Mouse (Mus musculus) forebrain, embryonic 13.5 days (tissue): ENCODE data around the gene Fat3. TPM values are rescaled to one million over a fixed set of nuclear protein-coding genes. Genes with fewer than 3 reads are reported as not detected.

Source experiments
- ATAC-seq: fragments of 200-750 bp; cut with Nextera tagmentation; 2 replicates; pipeline ENCODE4 v1.8.0; 2017
- H3K27ac ChIP-seq: fragments of 300-500 bp; sonication (generic); 2 replicates; pipeline ENCODE4 v1.5.1; 2015; ENCODE audit warnings: inconsistent platforms, mild to moderate bottlenecking, moderate library complexity
- H3K27me3 ChIP-seq: fragments of 300-500 bp; sonication (generic); 2 replicates; pipeline ENCODE4 v1.6.1; 2015; ENCODE audit warnings: mild to moderate bottlenecking, inconsistent platforms
- H3K36me3 ChIP-seq: fragments of 300-500 bp; sonication (generic); 2 replicates; pipeline ENCODE4 v1.6.1; 2015; ENCODE audit warnings: mild to moderate bottlenecking, inconsistent platforms; ENCODE audit not compliant: poor library complexity, severe bottlenecking
- H3K4me1 ChIP-seq: fragments of 300-500 bp; sonication (generic); 2 replicates; pipeline ENCODE4 v1.6.1; 2015; ENCODE audit warnings: inconsistent platforms
- H3K4me2 ChIP-seq: fragments of 300-500 bp; sonication (generic); 2 replicates; pipeline ENCODE4 v1.6.1; 2015; ENCODE audit warnings: inconsistent platforms, mild to moderate bottlenecking, moderate library complexity
- H3K4me3 ChIP-seq: fragments of 300-500 bp; sonication (generic); 2 replicates; pipeline ENCODE4 v1.5.1; 2015; ENCODE audit warnings: mild to moderate bottlenecking, inconsistent platforms
- H3K9ac ChIP-seq: fragments of 300-500 bp; sonication (generic); 2 replicates; pipeline ENCODE4 v1.6.1; 2015; ENCODE audit warnings: mild to moderate bottlenecking, inconsistent platforms
- H3K9me3 ChIP-seq: fragments of 300-500 bp; sonication (generic); replicated peaks from 2 replicates; pipeline ENCODE4 v1.6.1; 2016; ENCODE audit warnings: inconsistent platforms
- WGBS: fragments of 180-500 bp; shearing (Covaris S2); methylation state at CpG from one replicate; pipeline ENCODE4 v1.1.7; 2015; 5-methylcytosine and 5-hydroxymethylcytosine counted together
- polyA plus RNA-seq: library from polyadenylated mRNA; unstranded; fragments of >200 nt; fragmentation: Nextera tagmentation; extraction: Ambion mirVana; gene quantifications from 2 replicates; pipeline ENCODE4 v1.2.1, GENCODE M21; 2015

The Fat3 gene
- polyA plus RNA-seq, 1 experiment from 2014 or later = 10.3 TPM

DNA sequence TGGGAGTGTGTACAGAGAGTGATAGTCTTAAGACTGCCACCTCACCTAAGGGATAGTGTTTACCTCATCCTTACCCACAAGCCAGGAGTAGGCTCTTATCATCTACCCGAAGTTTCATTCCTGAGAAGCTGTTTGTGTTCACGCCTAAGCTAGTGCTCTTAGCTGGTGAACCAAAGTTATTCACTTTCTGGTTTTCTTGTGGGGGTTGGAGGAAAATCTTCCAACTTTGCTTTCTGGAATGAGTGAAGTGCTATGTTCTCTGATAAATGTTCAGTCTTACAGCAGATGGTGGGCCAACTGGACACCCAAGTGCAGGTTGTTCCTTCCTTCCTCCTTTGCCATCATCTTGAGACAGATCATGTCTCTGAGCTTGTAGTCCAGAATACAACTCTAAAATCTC, 402.5 kb downstream of the Fat3 start:
- H3K9ac ChIP-seq = no peak overlapping the region
- no peaks in the 10 kb centered on the region for H3K36me3 ChIP-seq

DNA sequence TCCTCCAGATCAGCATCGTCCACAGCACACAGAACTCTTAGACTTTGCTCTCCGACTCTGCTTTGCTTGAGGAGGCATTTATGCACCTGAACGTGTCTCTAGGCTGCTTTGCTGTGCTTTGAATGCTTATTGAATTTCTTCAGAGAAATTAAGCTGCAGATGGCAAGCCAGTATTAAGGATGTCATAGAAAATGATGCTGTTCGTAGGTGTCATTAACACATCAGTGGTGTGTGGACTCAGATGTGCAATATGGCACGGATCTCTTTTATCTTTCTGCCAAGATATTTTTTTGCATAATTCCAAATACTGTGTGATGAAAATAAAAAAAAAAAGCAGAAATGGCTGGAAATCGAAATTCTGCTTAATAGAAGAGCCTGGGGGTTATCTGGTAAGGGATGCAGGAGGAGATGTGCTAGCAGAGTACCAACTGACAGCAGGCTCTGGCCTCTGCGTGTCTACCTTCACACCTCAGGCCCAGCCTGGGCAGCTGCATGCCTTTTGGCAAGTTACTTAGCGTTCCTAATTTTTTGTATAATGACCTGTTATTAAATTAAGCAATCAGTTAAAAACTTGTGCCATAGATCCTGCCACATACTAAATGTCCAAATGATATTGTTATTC, 407.9 kb downstream of the Fat3 start:
- no peaks in the 10 kb centered on the region for H3K27me3 ChIP-seq
- H3K4me1 ChIP-seq = peaks cover 19% of the 10 kb centered on the region
- H3K27ac ChIP-seq = peak overlapping the region; percentile 59
- peak; percentile 60 for ATAC-seq
- no peak overlapping the region for H3K9ac ChIP-seq
- H3K4me3 ChIP-seq = no peak overlapping the region
- no peaks in the 10 kb centered on the region for H3K36me3 ChIP-seq
- no peak overlapping the region for H3K4me2 ChIP-seq
- 58% methylated on average over 8 of the region's 8 CpGs for WGBS
- no peaks in the 10 kb centered on the region for H3K9me3 ChIP-seq

More for the DNA sequence above, 402.5 kb downstream of the Fat3 start:
- peaks cover 3% of the 10 kb centered on the region; the same call in 1 of the 2 replicates for H3K4me1 ChIP-seq
- no peaks in the 10 kb centered on the region for H3K9me3 ChIP-seq
- no peak overlapping the region for H3K4me2 ChIP-seq
- no peak for ATAC-seq
- 93% methylated on average over 2 of the region's 2 CpGs for WGBS
- H3K4me3 ChIP-seq = no peak overlapping the region
- H3K27me3 ChIP-seq = no peaks in the 10 kb centered on the region
- no peak overlapping the region for H3K27ac ChIP-seq

DNA sequence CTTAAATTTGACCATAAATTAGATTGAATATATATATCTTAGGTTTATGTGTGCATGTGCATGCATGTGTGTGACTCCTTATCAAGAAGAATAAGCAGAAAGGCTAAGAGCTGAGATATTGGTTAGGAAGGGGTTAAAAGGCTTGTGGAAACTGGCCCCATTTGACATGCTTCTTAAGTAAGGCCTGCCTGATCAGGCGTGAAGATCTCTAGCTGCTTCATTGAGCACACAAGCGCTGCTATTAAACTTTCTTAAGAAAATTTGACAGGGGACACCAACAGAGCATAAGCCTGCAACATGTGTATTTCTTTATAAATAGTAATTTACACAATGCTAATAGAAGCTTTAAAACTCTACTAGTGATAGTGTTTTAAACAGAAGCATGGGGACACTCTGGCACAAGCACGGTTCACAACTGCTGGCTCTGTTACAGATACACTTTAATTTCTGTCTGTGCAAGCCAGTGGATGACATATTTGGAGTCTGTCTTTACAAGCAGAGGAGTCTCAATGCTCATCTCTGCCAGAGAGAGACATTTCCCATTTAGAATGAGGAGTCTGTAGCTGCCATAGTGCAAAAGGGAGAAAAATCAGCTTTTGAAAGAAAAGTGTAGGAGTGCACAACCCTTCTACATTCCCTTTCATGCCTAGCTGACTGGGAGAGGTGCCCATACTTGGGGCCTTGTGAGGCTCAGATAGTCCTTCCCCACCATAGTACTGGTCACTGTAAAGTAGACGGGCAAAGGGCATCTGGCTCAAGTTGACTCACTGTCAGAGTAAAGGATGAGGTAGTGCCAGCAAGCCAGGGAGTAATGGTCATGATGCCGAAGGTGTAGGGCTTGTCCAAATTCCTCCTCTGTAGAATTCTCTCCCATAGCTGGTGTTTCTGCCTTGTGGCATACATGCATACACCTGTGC, 408.8 kb downstream of the Fat3 start:
- 23% methylated on average over 5 of the region's 5 CpGs for WGBS
- Histone ChIP-seq H3K9ac (no peak overlapping the region), H3K4me3 (no peak overlapping the region), H3K27ac (peak overlapping the region; percentile 59), H3K4me2 (no peak overlapping the region), H3K27me3 (no peaks in the 10 kb centered on the region), H3K9me3 (no peaks in the 10 kb centered on the region), H3K4me1 (peaks cover 16% of the 10 kb centered on the region), H3K36me3 (no peaks in the 10 kb centered on the region)
- peak; percentile 43 for ATAC-seq

DNA sequence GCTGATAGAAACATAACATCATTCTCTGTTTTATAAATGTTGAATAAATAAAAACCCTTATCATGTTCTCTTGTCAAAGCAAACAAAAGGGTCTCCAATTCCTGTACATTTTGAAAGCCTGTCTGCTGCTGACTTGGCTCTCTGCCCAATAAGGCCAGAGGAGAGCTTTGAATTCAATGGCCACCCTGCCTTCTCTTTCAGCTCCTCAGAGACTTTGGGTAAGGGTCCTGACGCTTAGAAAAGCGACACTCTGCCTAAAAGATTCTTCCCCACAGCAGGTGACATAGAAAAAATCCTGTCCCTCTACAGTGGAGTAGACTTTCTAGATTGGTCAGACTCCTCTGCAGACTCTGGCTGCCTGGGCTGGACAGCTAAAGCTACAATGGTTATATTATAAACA, 421.8 kb downstream of the Fat3 start:
- ATAC-seq = no peak
- Histone ChIP-seq H3K9me3 (no peaks in the 10 kb centered on the region), H3K4me1 (peaks cover 18% of the 10 kb centered on the region), H3K27me3 (peaks cover 5% of the 10 kb centered on the region; the same call in 1 of the 2 replicates), H3K27ac (no peak overlapping the region), H3K9ac (no peak overlapping the region), H3K4me3 (no peak overlapping the region), H3K4me2 (no peak overlapping the region), H3K36me3 (no peaks in the 10 kb centered on the region)
- WGBS = 5% methylated on average over 2 of the region's 2 CpGs

DNA sequence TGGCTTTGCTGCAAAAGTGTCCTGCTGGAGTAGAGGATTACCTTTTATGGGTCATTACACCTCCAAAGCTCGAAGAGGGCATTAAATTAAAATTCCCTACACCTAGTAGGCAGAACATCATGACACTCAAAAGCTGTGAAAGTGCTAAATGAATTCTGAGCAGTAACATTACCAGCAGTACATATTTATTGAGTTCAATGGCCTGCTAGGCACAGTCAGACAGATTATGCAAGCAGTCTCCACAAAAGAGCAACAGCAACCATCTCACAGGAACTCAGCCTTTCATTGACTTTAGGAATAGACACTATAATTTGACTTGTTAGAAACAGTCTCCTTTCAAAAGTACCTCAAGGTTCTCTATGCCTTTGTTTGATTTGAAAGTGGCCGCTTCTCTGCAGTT, 426.4 kb downstream of the Fat3 start:
- WGBS = 4% methylated on average over 2 of the region's 2 CpGs
- ATAC-seq = peak; percentile 31; the same call in 1 of the 2 replicates
- H3K27ac ChIP-seq = no peak overlapping the region

DNA sequence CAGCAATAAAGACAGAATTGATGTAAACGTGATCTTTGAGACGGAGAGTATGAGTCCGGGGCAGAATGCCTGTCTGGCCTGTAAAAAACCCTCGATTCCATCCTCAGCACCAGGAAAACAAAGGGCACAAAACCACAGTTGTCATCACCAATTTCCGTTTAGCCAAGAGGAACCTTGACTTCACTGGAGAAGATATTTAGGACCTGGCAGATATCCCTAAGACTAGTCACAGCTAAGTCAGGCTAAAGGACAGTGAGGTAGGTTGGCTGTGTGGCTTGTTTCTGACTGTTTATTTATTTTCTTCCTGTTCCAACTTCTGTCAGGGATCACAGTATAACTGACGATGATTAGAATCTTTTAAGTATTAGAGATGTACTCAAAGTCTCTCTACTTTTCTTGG, 427.0 kb downstream of the Fat3 start:
- 30% methylated on average over 6 of the region's 6 CpGs for WGBS
- ATAC-seq = no peak
- Histone ChIP-seq H3K27ac (no peak overlapping the region), H3K4me2 (no peak overlapping the region), H3K9ac (no peak overlapping the region), H3K36me3 (no peaks in the 10 kb centered on the region), H3K27me3 (peaks cover 5% of the 10 kb centered on the region; the same call in 1 of the 2 replicates), H3K4me3 (no peak overlapping the region), H3K9me3 (no peaks in the 10 kb centered on the region), H3K4me1 (peaks cover 14% of the 10 kb centered on the region)

More for the DNA sequence above, 426.4 kb downstream of the Fat3 start:
- Histone ChIP-seq H3K36me3 (no peaks in the 10 kb centered on the region), H3K4me1 (peaks cover 20% of the 10 kb centered on the region), H3K9me3 (no peaks in the 10 kb centered on the region), H3K4me2 (no peak overlapping the region), H3K9ac (no peak overlapping the region), H3K4me3 (no peak overlapping the region), H3K27me3 (peaks cover 5% of the 10 kb centered on the region; the same call in 1 of the 2 replicates)

DNA sequence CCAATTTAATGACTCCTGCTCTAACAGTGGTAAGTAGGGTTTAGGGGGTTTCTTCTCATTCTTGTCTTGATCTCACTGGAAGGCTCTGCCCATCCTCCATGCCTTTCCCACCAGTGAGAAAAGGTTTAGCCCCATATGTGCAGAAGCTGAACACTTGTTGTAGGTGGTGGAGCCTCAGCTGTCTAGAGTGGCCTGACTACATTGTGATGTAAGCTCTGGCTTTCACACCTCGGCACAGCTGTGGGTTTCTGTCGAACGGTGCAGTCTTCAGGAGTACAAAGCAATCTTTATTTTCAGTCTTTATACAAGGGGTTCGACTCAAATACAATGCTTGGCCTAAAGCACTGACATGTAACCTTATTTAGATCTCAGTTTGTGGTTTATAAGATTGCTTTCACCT, 437.6 kb downstream of the Fat3 start:
- Histone ChIP-seq H3K9ac (no peak overlapping the region), H3K27ac (no peak overlapping the region), H3K36me3 (no peaks in the 10 kb centered on the region), H3K4me3 (no peak overlapping the region), H3K27me3 (no peaks in the 10 kb centered on the region), H3K9me3 (no peaks in the 10 kb centered on the region), H3K4me2 (no peak overlapping the region), H3K4me1 (no peaks in the 10 kb centered on the region)
- 64% methylated on average over 4 of the region's 4 CpGs for WGBS
- ATAC-seq = no peak

DNA sequence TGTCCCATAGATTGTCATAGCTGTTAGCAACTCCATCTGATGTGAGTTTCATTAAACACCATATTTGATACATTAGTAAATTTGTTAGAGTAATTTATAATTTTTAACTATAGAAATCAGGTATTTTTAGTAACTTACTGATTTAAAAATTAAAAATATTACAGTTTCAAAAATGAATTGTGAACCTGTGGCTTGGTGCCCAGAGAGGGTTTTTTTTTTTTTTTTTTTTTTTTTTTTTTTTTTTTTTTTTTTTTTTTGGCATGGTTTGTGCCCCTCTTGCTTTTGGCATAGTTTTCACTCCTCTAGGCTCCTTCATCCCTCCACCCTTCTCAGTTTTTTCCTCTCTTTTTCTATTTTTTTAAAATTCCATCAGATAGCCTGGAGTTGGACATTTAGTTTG, 438.6 kb downstream of the Fat3 start:
- Histone ChIP-seq H3K4me1 (no peaks in the 10 kb centered on the region), H3K9ac (no peak overlapping the region), H3K9me3 (no peaks in the 10 kb centered on the region), H3K4me2 (no peak overlapping the region), H3K4me3 (no peak overlapping the region), H3K36me3 (no peaks in the 10 kb centered on the region), H3K27ac (no peak overlapping the region), H3K27me3 (no peaks in the 10 kb centered on the region)
- ATAC-seq = no peak

DNA sequence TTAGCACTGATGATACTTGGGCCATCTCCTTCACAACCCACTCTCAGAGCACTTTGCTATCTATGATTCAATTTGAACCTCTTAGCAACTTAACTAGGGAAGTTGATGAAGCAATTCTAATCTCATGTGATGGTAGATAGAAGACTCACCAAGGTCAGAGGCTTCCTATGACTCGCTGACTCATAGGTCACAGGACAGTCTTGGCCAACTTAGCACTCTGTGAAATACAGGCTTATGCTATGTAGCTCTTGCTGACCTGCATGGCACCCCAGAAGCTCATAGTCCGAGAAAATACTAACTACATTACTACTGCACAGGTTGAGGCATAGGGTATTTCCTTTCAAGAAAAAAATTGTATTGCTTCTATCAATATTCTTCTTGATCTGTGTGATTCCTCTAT, 454.4 kb downstream of the Fat3 start:
- no peaks in the 10 kb centered on the region for H3K36me3 ChIP-seq
- no peak overlapping the region for H3K9ac ChIP-seq
- no peak for ATAC-seq
- no peak overlapping the region for H3K27ac ChIP-seq
- H3K4me3 ChIP-seq = no peak overlapping the region
- peaks cover 9% of the 10 kb centered on the region; the same call in 1 of the 2 replicates for H3K4me1 ChIP-seq
- WGBS = 88% methylated on average over 2 of the region's 2 CpGs
- H3K9me3 ChIP-seq = no peaks in the 10 kb centered on the region
- H3K4me2 ChIP-seq = no peak overlapping the region
- H3K27me3 ChIP-seq = no peaks in the 10 kb centered on the region

DNA sequence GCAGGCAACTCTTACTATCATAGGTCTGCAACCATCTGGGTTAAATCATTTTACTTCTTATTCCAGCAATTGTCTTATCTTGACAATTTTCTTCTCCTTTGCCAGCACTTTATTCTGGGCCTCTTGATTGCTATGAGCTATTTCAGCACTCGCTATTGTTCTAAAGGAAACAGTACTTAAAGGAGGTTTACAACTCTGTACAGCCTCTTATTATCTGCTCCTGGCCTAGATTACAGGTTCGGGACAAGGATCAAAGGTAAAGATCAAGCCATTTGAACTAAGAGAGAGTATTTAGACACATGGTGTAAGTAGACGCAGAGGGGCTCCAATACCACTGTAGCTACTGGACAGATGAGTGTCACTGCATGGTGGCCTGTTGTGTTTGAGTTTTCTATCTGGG, 463.7 kb downstream of the Fat3 start:
- Histone ChIP-seq H3K4me3 (no peak overlapping the region), H3K4me2 (no peak overlapping the region), H3K27ac (no peak overlapping the region), H3K27me3 (no peaks in the 10 kb centered on the region), H3K4me1 (no peaks in the 10 kb centered on the region), H3K9me3 (no peaks in the 10 kb centered on the region), H3K9ac (no peak overlapping the region), H3K36me3 (no peaks in the 10 kb centered on the region)
- ATAC-seq = no peak
- 77% methylated on average over 3 of the region's 3 CpGs for WGBS

DNA sequence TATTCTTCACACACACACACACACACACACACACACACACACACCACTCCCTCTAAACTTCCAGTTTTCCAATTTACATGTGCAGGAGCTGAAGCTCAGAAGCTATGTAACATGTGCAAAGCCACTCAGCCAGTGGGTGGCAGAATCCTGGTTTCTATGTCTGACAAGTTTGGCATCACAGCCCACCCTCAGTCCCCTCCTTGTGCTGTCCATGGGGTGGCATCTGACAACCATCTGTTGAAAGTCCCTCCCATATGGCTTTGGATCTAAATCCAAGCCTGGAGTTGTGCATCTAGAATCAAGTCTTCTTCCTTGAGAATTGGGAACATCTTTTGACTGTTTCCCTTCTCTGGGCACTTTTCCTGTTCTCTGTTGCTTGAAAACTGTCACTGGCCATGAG, 464.7 kb downstream of the Fat3 start:
- H3K9ac ChIP-seq = no peak overlapping the region
- H3K27me3 ChIP-seq = no peaks in the 10 kb centered on the region
- H3K36me3 ChIP-seq = no peaks in the 10 kb centered on the region
- no peaks in the 10 kb centered on the region for H3K4me1 ChIP-seq
- ATAC-seq = no peak
- no peak overlapping the region for H3K4me2 ChIP-seq
- no peak overlapping the region for H3K27ac ChIP-seq
- no peak overlapping the region for H3K4me3 ChIP-seq
- H3K9me3 ChIP-seq = no peaks in the 10 kb centered on the region

DNA sequence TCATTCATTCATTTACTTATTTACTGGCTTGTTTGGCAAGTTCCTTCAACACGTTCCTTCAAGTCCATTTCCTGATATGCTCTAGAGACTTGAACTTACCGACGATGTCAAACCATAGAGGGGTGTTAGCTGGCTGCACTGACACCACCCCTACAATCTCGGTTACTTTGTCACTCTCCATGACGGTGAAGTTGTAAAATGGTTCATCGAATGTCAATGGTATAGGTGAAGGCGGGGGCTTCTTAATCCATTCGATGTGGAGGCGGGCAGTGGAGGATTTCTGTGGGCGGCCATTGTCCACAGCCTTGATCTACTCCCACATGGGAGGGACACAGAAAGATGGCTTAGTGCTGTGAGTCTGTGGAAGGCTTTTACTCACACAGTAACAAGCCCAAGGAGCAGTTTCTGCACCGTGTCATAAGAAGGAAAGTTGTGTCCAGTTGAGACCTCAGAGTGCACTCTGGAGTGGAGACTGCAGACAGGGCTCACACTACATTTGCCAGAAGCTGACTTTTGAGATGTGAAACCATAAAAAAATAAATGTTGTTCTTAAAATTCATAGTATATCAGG, 471.3 kb downstream of the Fat3 start:
- no peak for ATAC-seq
- Histone ChIP-seq H3K9ac (no peak overlapping the region), H3K4me2 (no peak overlapping the region), H3K4me3 (no peak overlapping the region), H3K4me1 (peaks cover 19% of the 10 kb centered on the region; the same call in 1 of the 2 replicates), H3K27me3 (no peaks in the 10 kb centered on the region), H3K27ac (no peak overlapping the region), H3K36me3 (no peaks in the 10 kb centered on the region), H3K9me3 (no peaks in the 10 kb centered on the region)
- WGBS = 73% methylated on average over 11 of the region's 11 CpGs
